Mouse (Mus musculus) G1E (cell line): ENCODE measurements around the gene Acads. TPM values are rescaled to one million over a fixed set of nuclear protein-coding genes. Genes with fewer than 3 reads are reported as not detected.
A peak's percentile ranks its signal among the peaks of the same experiment; 100 is the strongest.

Experiments used
- ATAC-seq: 2 replicates; pipeline ENCODE4 v1.8.0; 2016; ENCODE audit warnings: mild to moderate bottlenecking; ENCODE audit not compliant: insufficient number of reproducible peaks, poor library complexity, low FRiP score, severe bottlenecking; ENCODE audit errors: extremely low read depth
- DNase-seq: peaks from one replicate; pipeline ENCODE4 v3.0.0; 2012; ENCODE audit warnings: low spot score
- H3K27me3 ChIP-seq: 2 replicates; pipeline ENCODE4 v1.6.1; 2012; ENCODE audit warnings: mild to moderate bottlenecking, low read length, inconsistent platforms; ENCODE audit not compliant: insufficient read depth
- H3K36me3 ChIP-seq: replicated peaks from 2 replicates; pipeline ENCODE3; 2012; ENCODE audit warnings: mild to moderate bottlenecking, inconsistent platforms
- H3K4me1 ChIP-seq: 2 replicates; pipeline ENCODE4 v1.6.1; 2012; ENCODE audit warnings: low read depth, low read length, inconsistent platforms, mixed read lengths; ENCODE audit not compliant: insufficient read depth
- H3K4me3 ChIP-seq: 2 replicates; pipeline ENCODE4 v1.5.1; 2012; ENCODE audit warnings: low read depth, mild to moderate bottlenecking, inconsistent platforms, low read length, moderate library complexity, mixed read lengths
- H3K9me3 ChIP-seq: replicated peaks from 2 replicates; pipeline ENCODE4 v1.6.1; 2012; ENCODE audit warnings: inconsistent platforms
- CTCF ChIP-seq: IDR thresholded peaks from 2 replicates; pipeline ENCODE4 v1.5.1; 2012; ENCODE audit warnings: low read depth, low read length, inconsistent platforms, mixed read lengths
- GATA1 ChIP-seq: IDR thresholded peaks from 2 replicates; pipeline ENCODE4 v1.6.1; 2012; ENCODE audit warnings: borderline replicate concordance, low read length, inconsistent platforms, mixed read lengths
- GATA2 ChIP-seq: IDR thresholded peaks from 2 replicates; pipeline ENCODE4 v1.6.1; 2012; ENCODE audit warnings: low read depth, low read length, inconsistent platforms, borderline replicate concordance
- POLR2AphosphoS5 ChIP-seq: IDR thresholded peaks from 2 replicates; pipeline ENCODE4 v1.6.1; 2012; ENCODE audit warnings: low read depth, low read length, inconsistent platforms; ENCODE audit not compliant: insufficient replicate concordance
- TAL1 ChIP-seq: conservative IDR thresholded peaks from 2 replicates; pipeline ENCODE4 v1.6.1; 2012; ENCODE audit warnings: low read depth, low read length, inconsistent platforms, mixed read lengths
- polyA plus RNA-seq: library from polyadenylated mRNA; stranded (reverse); fragments of >175 nt; gene quantifications from 2 replicates; pipeline ENCODE4 v1.2.3, GENCODE M21; 2012
- total RNA-seq, 2 experiments: library from RNA; stranded (forward) in 1 of 2; stranded (reverse) in 1 of 2; fragments of 200-1000 nt in 1 of 2; fragments of >200 nt in 1 of 2; fragmentation: Nextera tagmentation in 1 of 2; gene quantifications; 2 replicates each; pipeline ENCODE4 v1.2.3; 2014 to 2017

Acads gene
- total and polyA plus RNA-seq, 3 experiments = 23.0 to 63.4 (median 28.1) TPM

GRCm38 (mm10) chr5:115069611-115070010 lies 49.5 kb downstream of the Acads start:
- Histone ChIP-seq H3K27me3 (no peaks in the 10 kb centered on the region), H3K36me3 (peaks cover 44% of the 10 kb centered on the region), H3K9me3 (no peaks in the 10 kb centered on the region), H3K4me1 (peaks cover 95% of the 10 kb centered on the region), H3K4me3 (no peak overlapping the region)
- no peak for DNase-seq
- TF ChIP-seq GATA2 (no peak), POLR2AphosphoS5 (no peak), TAL1 (no peak), GATA1 (no peak), CTCF (no peak)
- no peak for ATAC-seq

GRCm38 (mm10) chr5:115068671-115069421 lies 50.3 kb downstream of the Acads start:
- TF ChIP-seq TAL1 (peak; percentile 72), GATA1 (no peak)
- ATAC-seq = peak; percentile 56
- DNase-seq = peak; percentile 57
- Histone ChIP-seq H3K4me1 (peaks cover 93% of the 10 kb centered on the region), H3K27me3 (no peaks in the 10 kb centered on the region), H3K36me3 (peaks cover 49% of the 10 kb centered on the region), H3K4me3 (peak overlapping the region; percentile 17; the same call in 1 of the 2 replicates), H3K9me3 (no peaks in the 10 kb centered on the region)

DNA sequence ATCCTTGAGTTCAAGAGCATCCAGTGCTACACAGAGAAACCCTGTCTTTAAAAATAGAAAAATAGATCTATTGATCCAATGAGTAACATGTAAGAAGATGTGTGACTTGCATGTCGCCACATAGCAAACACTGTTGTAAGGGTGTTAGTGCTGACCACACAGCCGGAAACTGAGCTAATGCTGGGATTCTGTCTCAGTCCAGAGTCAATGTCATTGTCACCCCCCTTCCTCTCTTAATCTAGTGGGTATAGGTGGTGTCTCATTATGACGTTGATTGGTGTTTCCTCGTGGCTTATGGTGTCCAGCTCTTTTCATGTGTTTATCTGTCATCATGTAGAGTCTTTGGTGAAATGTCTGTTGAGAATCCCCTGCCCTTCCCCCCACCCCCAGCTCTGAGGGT lies 52.9 kb downstream of the Acads start:
- Histone ChIP-seq H3K9me3 (no peaks in the 10 kb centered on the region), H3K27me3 (no peaks in the 10 kb centered on the region), H3K36me3 (peaks cover 64% of the 10 kb centered on the region), H3K4me3 (no peak overlapping the region), H3K4me1 (peaks cover 88% of the 10 kb centered on the region)
- no peak for TF ChIP-seq GATA2
- TF ChIP-seq POLR2AphosphoS5 = no peak
- no peak for TF ChIP-seq CTCF
- no peak for TF ChIP-seq GATA1
- no peak for TF ChIP-seq TAL1
- ATAC-seq = no peak
- no peak for DNase-seq

GRCm38 (mm10) chr5:115063391-115063790 lies 55.8 kb downstream of the Acads start:
- H3K4me3 ChIP-seq = no peak overlapping the region
- 0 out of 2 replicates have a peak, but pooled peaks cover under 1% of the 10 kb centered on the region for H3K9me3 ChIP-seq
- no peak for TF ChIP-seq GATA2
- H3K36me3 ChIP-seq = peaks cover 64% of the 10 kb centered on the region
- no peaks in the 10 kb centered on the region for H3K27me3 ChIP-seq
- no peak for ATAC-seq
- DNase-seq = no peak
- H3K4me1 ChIP-seq = peaks cover 91% of the 10 kb centered on the region

- TF ChIP-seq GATA2 (no peak), GATA1 (no peak), TAL1 (0 out of 2 replicates have a peak, but pooled peaks have one; percentile 16)
- Histone ChIP-seq H3K4me1 (peaks cover 88% of the 10 kb centered on the region), H3K9me3 (0 out of 2 replicates have a peak, but pooled peaks cover 2% of the 10 kb centered on the region), H3K27me3 (no peaks in the 10 kb centered on the region), H3K36me3 (peaks cover 58% of the 10 kb centered on the region), H3K4me3 (no peak overlapping the region)
- no peak for DNase-seq
- ATAC-seq = no peak
Measured at GRCm38 (mm10) chr5:115062566-115062965, 56.6 kb downstream of the Acads start.

DNA sequence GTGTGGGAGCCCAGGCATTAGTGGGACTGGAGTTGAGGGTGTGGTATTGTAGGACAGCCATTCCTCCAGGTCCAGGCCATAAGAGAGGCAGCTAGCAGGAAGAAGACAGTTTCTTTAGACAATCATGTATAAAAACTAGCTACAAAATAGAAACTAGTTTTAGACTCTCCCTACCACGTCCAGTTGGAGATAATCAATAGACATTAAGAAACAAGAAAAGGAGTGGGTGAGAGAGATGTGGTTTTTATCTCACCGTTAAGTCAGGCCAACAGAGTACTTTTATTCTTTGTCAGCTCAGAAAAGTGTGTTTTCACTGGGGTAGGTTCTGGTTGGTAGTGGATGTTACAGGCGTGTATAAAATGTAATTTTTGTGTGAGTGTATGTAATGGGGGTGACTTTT lies 58.2 kb downstream of the Acads start:
- H3K27me3 ChIP-seq = no peaks in the 10 kb centered on the region
- DNase-seq (no peak), ATAC-seq (no peak)
- H3K9me3 ChIP-seq = peaks cover 9% of the 10 kb centered on the region
- H3K4me3 ChIP-seq = no peak overlapping the region
- TF ChIP-seq CTCF = no peak
- TF ChIP-seq GATA2 = no peak
- TF ChIP-seq POLR2AphosphoS5 = no peak
- TF ChIP-seq TAL1 = no peak
- no peak for TF ChIP-seq GATA1
- peaks cover 58% of the 10 kb centered on the region for H3K36me3 ChIP-seq
- H3K4me1 ChIP-seq = peaks cover 88% of the 10 kb centered on the region

Other genes with a start within 250 kb of the Acads start
- not detected in 2 replicates for gene Oasl2, start 222.4 kb downstream of the Acads start, total RNA-seq (2014; fragmentation: Nextera tagmentation)
- 0.29 and 0.33 TPM in 2 replicates for gene Oasl2, start 222.4 kb downstream of the Acads start, total RNA-seq (2017)
- not detected in 2 replicates for gene Oasl2, start 222.4 kb downstream of the Acads start, polyA plus RNA-seq
- 6.8 and 21.9 TPM in 2 replicates for gene Oasl1, start 196.1 kb downstream of the Acads start, total RNA-seq (2014; fragmentation: Nextera tagmentation)
- gene Oasl1, start 196.1 kb downstream of the Acads start, total RNA-seq (2017) = 4.2 and 5.4 TPM in 2 replicates
- gene Oasl1, start 196.1 kb downstream of the Acads start, polyA plus RNA-seq = 14.0 and 18.0 TPM in 2 replicates
- 30.0 and 30.2 TPM in 2 replicates for gene 2210016L21Rik, start 177.2 kb downstream of the Acads start, total RNA-seq (2014; fragmentation: Nextera tagmentation)
- 31.7 and 34.3 TPM in 2 replicates for gene 2210016L21Rik, start 177.2 kb downstream of the Acads start, total RNA-seq (2017)
- gene 2210016L21Rik, start 177.2 kb downstream of the Acads start, polyA plus RNA-seq = 36.5 and 38.7 TPM in 2 replicates
- not detected in 2 replicates for gene Hnf1a, start 148.3 kb downstream of the Acads start, total RNA-seq (2014; fragmentation: Nextera tagmentation)
- 0.38 TPM in 1 of 2 replicates, not detected in the other for gene Hnf1a, start 148.3 kb downstream of the Acads start, total RNA-seq (2017)
- gene Hnf1a, start 148.3 kb downstream of the Acads start, polyA plus RNA-seq = 0.02 TPM in 1 of 2 replicates, not detected in the other
- 53.9 and 69.2 TPM in 2 replicates for gene Sppl3, start 108.2 kb downstream of the Acads start, total RNA-seq (2014; fragmentation: Nextera tagmentation)
- gene Sppl3, start 108.2 kb downstream of the Acads start, total RNA-seq (2017) = 31.8 and 35.9 TPM in 2 replicates
- gene Sppl3, start 108.2 kb downstream of the Acads start, polyA plus RNA-seq = 29.5 and 33.9 TPM in 2 replicates
- not detected in 2 replicates for gene Gm10401, start 21.1 kb downstream of the Acads start, total RNA-seq (2014; fragmentation: Nextera tagmentation)
- gene Gm10401, start 21.1 kb downstream of the Acads start, total RNA-seq (2017) = 0.46 and 0.49 TPM in 2 replicates
- not detected in 2 replicates for gene Gm10401, start 21.1 kb downstream of the Acads start, polyA plus RNA-seq
- 12.2 and 12.5 TPM in 2 replicates for gene Unc119b, start 15.6 kb upstream of the Acads start, total RNA-seq (2014; fragmentation: Nextera tagmentation)
- 14.3 and 16.0 TPM in 2 replicates for gene Unc119b, start 15.6 kb upstream of the Acads start, total RNA-seq (2017)
- 32.8 and 32.9 TPM in 2 replicates for gene Unc119b, start 15.6 kb upstream of the Acads start, polyA plus RNA-seq
- 191 and 201 TPM in 2 replicates for gene Mlec, start 38.8 kb upstream of the Acads start, total RNA-seq (2014; fragmentation: Nextera tagmentation)
- 198 and 202 TPM in 2 replicates for gene Mlec, start 38.8 kb upstream of the Acads start, total RNA-seq (2017)
- gene Mlec, start 38.8 kb upstream of the Acads start, polyA plus RNA-seq = 105 and 119 TPM in 2 replicates
- gene Cabp1, start 75.0 kb upstream of the Acads start, total RNA-seq (2014; fragmentation: Nextera tagmentation) = not detected in 2 replicates
- 0.06 and 0.27 TPM in 2 replicates for gene Cabp1, start 75.0 kb upstream of the Acads start, total RNA-seq (2017)
- gene Cabp1, start 75.0 kb upstream of the Acads start, polyA plus RNA-seq = not detected in 2 replicates
- 24.2 and 25.5 TPM in 2 replicates for gene Pop5, start 116.5 kb upstream of the Acads start, total RNA-seq (2014; fragmentation: Nextera tagmentation)
- 61.2 and 82.5 TPM in 2 replicates for gene Pop5, start 116.5 kb upstream of the Acads start, total RNA-seq (2017)
- 18.6 and 28.3 TPM in 2 replicates for gene Pop5, start 116.5 kb upstream of the Acads start, polyA plus RNA-seq
- gene Rnf10, start 153.6 kb upstream of the Acads start, total RNA-seq (2014; fragmentation: Nextera tagmentation) = 59.7 and 87.3 TPM in 2 replicates
- 56.9 and 57.3 TPM in 2 replicates for gene Rnf10, start 153.6 kb upstream of the Acads start, total RNA-seq (2017)
- gene Rnf10, start 153.6 kb upstream of the Acads start, polyA plus RNA-seq = 201 and 202 TPM in 2 replicates
- 41.1 and 42.9 TPM in 2 replicates for gene Coq5, start 160.3 kb upstream of the Acads start, total RNA-seq (2014; fragmentation: Nextera tagmentation)
- 51.6 and 56.9 TPM in 2 replicates for gene Coq5, start 160.3 kb upstream of the Acads start, total RNA-seq (2017)
- gene Coq5, start 160.3 kb upstream of the Acads start, polyA plus RNA-seq = 23.4 and 25.0 TPM in 2 replicates
- gene Dynll1, start 181.7 kb upstream of the Acads start, total RNA-seq (2014; fragmentation: Nextera tagmentation) = 1,458 and 1,815 TPM in 2 replicates
- gene Dynll1, start 181.7 kb upstream of the Acads start, total RNA-seq (2017) = 554 and 587 TPM in 2 replicates
- 445 and 449 TPM in 2 replicates for gene Dynll1, start 181.7 kb upstream of the Acads start, polyA plus RNA-seq
- gene Srsf9, start 207.8 kb upstream of the Acads start, total RNA-seq (2014; fragmentation: Nextera tagmentation) = 38.1 and 47.6 TPM in 2 replicates
- gene Srsf9, start 207.8 kb upstream of the Acads start, total RNA-seq (2017) = 88.0 and 111 TPM in 2 replicates
- gene Srsf9, start 207.8 kb upstream of the Acads start, polyA plus RNA-seq = 114 and 127 TPM in 2 replicates
- gene Gatc, start 221.8 kb upstream of the Acads start, total RNA-seq (2014; fragmentation: Nextera tagmentation) = 90.0 and 96.0 TPM in 2 replicates
- gene Gatc, start 221.8 kb upstream of the Acads start, total RNA-seq (2017) = 5.6 and 8.6 TPM in 2 replicates
- gene Gatc, start 221.8 kb upstream of the Acads start, polyA plus RNA-seq = 11.7 and 13.9 TPM in 2 replicates
- gene Triap1, start 221.9 kb upstream of the Acads start, total RNA-seq (2014; fragmentation: Nextera tagmentation) = 27.8 and 31.8 TPM in 2 replicates
- gene Triap1, start 221.9 kb upstream of the Acads start, total RNA-seq (2017) = 45.5 and 47.0 TPM in 2 replicates
- 5.3 and 14.1 TPM in 2 replicates for gene Triap1, start 221.9 kb upstream of the Acads start, polyA plus RNA-seq
- 312 and 362 TPM in 2 replicates for gene Cox6a1, start 229.6 kb upstream of the Acads start, total RNA-seq (2014; fragmentation: Nextera tagmentation)
- 143 and 153 TPM in 2 replicates for gene Cox6a1, start 229.6 kb upstream of the Acads start, total RNA-seq (2017)
- gene Cox6a1, start 229.6 kb upstream of the Acads start, polyA plus RNA-seq = 1,989 and 2,415 TPM in 2 replicates